Mouse (Mus musculus): Measurements from ENCODE around the gene Dxo. TPM values are rescaled to one million over a fixed set of nuclear protein-coding genes. Genes with fewer than 3 reads are reported as not detected.

Dxo gene
- polyA plus RNA-seq, 2 experiments from 2014 or later, result 19.8 to 28.0 TPM

DNA sequence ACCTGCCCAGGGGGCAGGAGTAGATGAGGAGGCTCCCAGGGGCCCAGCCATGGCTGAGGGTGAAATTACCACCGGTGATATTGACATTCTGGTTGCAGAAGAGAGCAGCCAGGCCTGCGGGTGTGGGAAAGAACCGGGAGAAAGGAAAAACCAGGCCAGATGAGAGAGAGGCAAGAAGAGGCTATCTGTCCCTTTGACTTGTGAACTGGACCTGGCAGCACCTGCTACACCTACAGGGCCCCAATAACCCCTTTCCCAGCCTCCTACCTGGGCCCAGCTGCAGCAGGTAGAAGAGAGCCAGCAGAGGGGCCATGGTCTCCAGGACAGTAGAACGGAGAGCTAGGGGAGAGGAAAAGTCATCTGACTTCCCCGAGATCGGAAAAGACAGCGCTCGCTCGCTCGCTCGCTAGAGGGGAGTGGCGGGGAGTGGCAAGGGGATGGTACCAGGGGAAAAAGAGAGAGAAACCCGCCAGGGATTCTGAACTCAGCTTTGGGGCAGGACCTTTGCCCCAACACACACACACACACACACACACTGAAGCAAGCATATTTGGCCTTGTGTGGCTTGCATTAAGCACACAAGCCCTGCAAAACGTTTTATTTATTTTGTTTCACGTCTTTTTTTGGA is 45.0 kb downstream of the Dxo start, which contains the start of gene Gm20547:
Gene Gm20547, minus strand, starts transcription at position 360 of the 628 bp plus-strand sequence.
- ATAC-seq, result no peak

GRCm38 (mm10) chr17:34883332-34883731 is 46.5 kb downstream of the Dxo start:
- ATAC-seq, result no peak

DNA sequence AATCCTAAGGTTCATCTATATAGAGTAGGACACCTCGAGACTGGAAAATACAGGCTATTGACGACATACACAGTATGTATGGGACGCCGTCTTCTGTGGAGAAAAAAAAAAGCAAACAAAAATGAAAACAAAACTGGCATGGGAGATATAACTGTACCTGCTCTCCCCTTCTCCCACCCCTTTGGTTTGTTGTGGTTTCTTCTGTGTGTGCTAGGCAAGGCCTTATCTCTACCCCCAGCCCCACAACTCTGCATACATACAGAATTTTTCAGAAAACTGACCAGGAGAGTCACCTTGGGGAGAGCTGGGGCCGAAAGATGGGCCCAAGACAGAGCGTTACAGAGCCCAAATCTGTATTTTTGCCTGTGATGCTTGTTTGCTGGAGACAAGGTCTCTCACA is 47.9 kb downstream of the Dxo start:
- ATAC-seq, result no peak

DNA sequence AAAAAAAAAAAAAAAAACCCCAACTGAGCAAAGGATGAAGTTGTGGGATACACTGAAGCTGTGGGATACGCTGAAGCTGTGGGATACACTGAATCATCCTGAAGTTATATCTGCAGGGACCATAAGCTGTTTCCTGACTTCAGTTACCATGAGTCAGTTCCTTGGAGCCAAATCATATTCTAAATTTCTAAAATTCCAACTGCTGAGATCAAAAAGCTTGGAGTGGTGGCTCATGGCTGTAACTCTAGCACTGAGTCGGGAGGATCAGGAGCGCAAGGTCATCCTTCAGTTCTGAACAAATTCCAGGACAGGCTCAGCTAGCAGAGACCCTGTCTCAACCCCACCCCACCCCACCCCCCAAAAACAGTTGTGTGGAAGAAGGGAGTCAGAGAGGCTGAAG is 48.8 kb downstream of the Dxo start:
- ATAC-seq, result no peak

GRCm38 (mm10) chr17:34887942-34888341 is 51.1 kb downstream of the Dxo start:
- no peak for ATAC-seq

Other genes starting within 250 kb of the Dxo start
- gene Gpsm3, start 247.2 kb upstream of the Dxo start, polyA plus RNA-seq (2017; shearing (Covaris generic)), result 100 to 1,000 TPM; 213 to 307 TPM
- 10 to 100 TPM in 1 of 2 experiments, 1 to 10 TPM in 1; 8.5 to 10.2 TPM for gene Pbx2, start 245.8 kb upstream of the Dxo start, polyA plus RNA-seq (2017; shearing (Covaris generic))
- gene Ager, start 239.2 kb upstream of the Dxo start, polyA plus RNA-seq (2017; shearing (Covaris generic)), result 1 to 10 TPM; 2.5 to 5.4 TPM
- 10 to 100 TPM; 49.0 to 56.9 TPM for gene Rnf5, start 233.3 kb upstream of the Dxo start, polyA plus RNA-seq (2017; shearing (Covaris generic))
- gene Agpat1, start 232.8 kb upstream of the Dxo start, polyA plus RNA-seq (2017; shearing (Covaris generic)), result 10 to 100 TPM; 16.9 to 18.4 TPM
- gene Egfl8, start 221.0 kb upstream of the Dxo start, polyA plus RNA-seq (2017; shearing (Covaris generic)), result 1 to 10 TPM; 1.3 to 1.9 TPM
- gene Ppt2, start 208.5 kb upstream of the Dxo start, polyA plus RNA-seq (2017; shearing (Covaris generic)), result 10 to 100 TPM; 13.3 to 16.8 TPM
- 1 to 10 TPM in 1 of 2 experiments, under 1 TPM in 1; 0.34 to 1.4 TPM for gene Prrt1, start 207.5 kb upstream of the Dxo start, polyA plus RNA-seq (2017; shearing (Covaris generic))
- 1 to 10 TPM; 3.5 to 5.4 TPM for gene Fkbpl, start 192.3 kb upstream of the Dxo start, polyA plus RNA-seq (2017; shearing (Covaris generic))
- 10 to 100 TPM; 15.6 to 26.7 TPM for gene Atf6b, start 189.9 kb upstream of the Dxo start, polyA plus RNA-seq (2017; shearing (Covaris generic))
- gene Tnxb, start 166.5 kb upstream of the Dxo start, polyA plus RNA-seq (2017; shearing (Covaris generic)), result not detected
- gene C4b, start 93.1 kb upstream of the Dxo start, polyA plus RNA-seq (2017; shearing (Covaris generic)), result not detected
- not detected for gene Cyp21a1, start 32.5 kb upstream of the Dxo start, polyA plus RNA-seq (2017; shearing (Covaris generic))
- gene Stk19, start 74 bp upstream of the Dxo start, polyA plus RNA-seq (2017; shearing (Covaris generic)), result 10 to 100 TPM; 37.3 to 51.6 TPM
- 10 to 100 TPM; 26.0 to 38.5 TPM for gene Skiv2l, start 13.2 kb downstream of the Dxo start, polyA plus RNA-seq (2017; shearing (Covaris generic))
- gene Nelfe, start 13.4 kb downstream of the Dxo start, polyA plus RNA-seq (2017; shearing (Covaris generic)), result 10 to 100 TPM; 45.4 to 53.4 TPM
- under 1 TPM; 0.79 to 0.83 TPM for gene Cfb, start 25.5 kb downstream of the Dxo start, polyA plus RNA-seq (2017; shearing (Covaris generic))
- not detected for gene Zbtb12, start 42.5 kb downstream of the Dxo start, polyA plus RNA-seq (2017; shearing (Covaris generic))
- gene Gm20547, start 45.0 kb downstream of the Dxo start, polyA plus RNA-seq (2017; shearing (Covaris generic)), result not detected
- under 1 TPM in 1 of 2 experiments, not detected in 1; 0.73 TPM for gene C2, start 61.2 kb downstream of the Dxo start, polyA plus RNA-seq (2017; shearing (Covaris generic))
- gene Ehmt2, start 61.5 kb downstream of the Dxo start, polyA plus RNA-seq (2017; shearing (Covaris generic)), result 10 to 100 TPM; 32.8 to 37.0 TPM
- gene Slc44a4, start 77.4 kb downstream of the Dxo start, polyA plus RNA-seq (2017; shearing (Covaris generic)), result not detected
- gene Neu1, start 94.2 kb downstream of the Dxo start, polyA plus RNA-seq (2017; shearing (Covaris generic)), result 10 to 100 TPM; 18.6 to 19.9 TPM
- gene Hspa1b, start 122.2 kb downstream of the Dxo start, polyA plus RNA-seq (2017; shearing (Covaris generic)), result 1 to 10 TPM in 1 of 2 experiments, not detected in 1; 7.0 TPM
- gene Gm20481, start 132.9 kb downstream of the Dxo start, polyA plus RNA-seq (2017; shearing (Covaris generic)), result not detected
- gene Hspa1a, start 135.1 kb downstream of the Dxo start, polyA plus RNA-seq (2017; shearing (Covaris generic)), result 1 to 10 TPM in 1 of 2 experiments, under 1 TPM in 1; 0.17 to 5.1 TPM
- under 1 TPM in 1 of 2 experiments, not detected in 1; 0.46 TPM for gene Hspa1l, start 135.7 kb downstream of the Dxo start, polyA plus RNA-seq (2017; shearing (Covaris generic))
- 10 to 100 TPM; 45.5 to 61.3 TPM for gene Lsm2, start 144.8 kb downstream of the Dxo start, polyA plus RNA-seq (2017; shearing (Covaris generic))
- gene Vars, start 164.0 kb downstream of the Dxo start, polyA plus RNA-seq (2017; shearing (Covaris generic)), result 10 to 100 TPM; 28.5 to 29.1 TPM
- under 1 TPM; 0.11 to 0.12 TPM for gene Vwa7, start 179.6 kb downstream of the Dxo start, polyA plus RNA-seq (2017; shearing (Covaris generic))
- gene Sapcd1, start 191.0 kb downstream of the Dxo start, polyA plus RNA-seq (2017; shearing (Covaris generic)), result 1 to 10 TPM; 1.8 to 2.1 TPM
- gene Msh5, start 209.7 kb downstream of the Dxo start, polyA plus RNA-seq (2017; shearing (Covaris generic)), result 1 to 10 TPM; 1.3 to 1.6 TPM
- 100 to 1,000 TPM; 464 to 670 TPM for gene Clic1, start 212.9 kb downstream of the Dxo start, polyA plus RNA-seq (2017; shearing (Covaris generic))
- 1 to 10 TPM in 1 of 2 experiments, under 1 TPM in 1; 0.36 to 1.8 TPM for gene Ddah2, start 222.0 kb downstream of the Dxo start, polyA plus RNA-seq (2017; shearing (Covaris generic))
- not detected for gene Ly6g6c, start 228.4 kb downstream of the Dxo start, polyA plus RNA-seq (2017; shearing (Covaris generic))
- gene Mpig6b, start 229.2 kb downstream of the Dxo start, polyA plus RNA-seq (2017; shearing (Covaris generic)), result not detected
- gene Ly6g6e, start 239.9 kb downstream of the Dxo start, polyA plus RNA-seq (2017; shearing (Covaris generic)), result not detected
- gene Ly6g6d, start 241.0 kb downstream of the Dxo start, polyA plus RNA-seq (2017; shearing (Covaris generic)), result not detected
- under 1 TPM in 1 of 2 experiments, not detected in 1; 0.29 TPM for gene Ly6g6f, start 248.6 kb downstream of the Dxo start, polyA plus RNA-seq (2017; shearing (Covaris generic))